Mouse (Mus musculus) G1E-ER4 (cell line): ENCODE data around the gene Adamts2. TPM values are rescaled to one million over a fixed set of nuclear protein-coding genes. Genes with fewer than 3 reads are reported as not detected.

Experiments used
- GATA1 ChIP-seq: IDR thresholded peaks from one replicate; pipeline ENCODE4 v1.8.0; 2012; ENCODE audit warnings: low read length, inconsistent platforms
- polyA plus RNA-seq: library from polyadenylated mRNA; stranded (reverse); fragments of >175 nt; gene quantifications from 2 replicates; pipeline ENCODE4 v1.2.3, GENCODE M21; 2012

Adamts2 gene
- not detected in 2 replicates for polyA plus RNA-seq

- no peak for TF ChIP-seq GATA1
Observed at GRCm38 (mm10) chr11:50601641-50602355, at the start of gene Adamts2. Gene Adamts2, plus strand, starts transcription at chr11:50602084.

GRCm38 (mm10) chr11:50557064-50557463 lies 44.8 kb upstream of the Adamts2 start:
- no peak for TF ChIP-seq GATA1

- TF ChIP-seq GATA1: no peak
Observed at GRCm38 (mm10) chr11:50559108-50559507, 42.8 kb upstream of the Adamts2 start.

GRCm38 (mm10) chr11:50565466-50566211 lies 36.2 kb upstream of the Adamts2 start:
- no peak for TF ChIP-seq GATA1

- TF ChIP-seq GATA1: no peak
Observed at GRCm38 (mm10) chr11:50571448-50571847, 30.4 kb upstream of the Adamts2 start.

- TF ChIP-seq GATA1: no peak
Observed at GRCm38 (mm10) chr11:50576521-50576920, 25.4 kb upstream of the Adamts2 start.

- TF ChIP-seq GATA1: no peak
Observed at GRCm38 (mm10) chr11:50587026-50587425, 14.9 kb upstream of the Adamts2 start.

GRCm38 (mm10) chr11:50587787-50588186 lies 14.1 kb upstream of the Adamts2 start:
- TF ChIP-seq GATA1: no peak

GRCm38 (mm10) chr11:50589060-50589459 lies 12.8 kb upstream of the Adamts2 start:
- TF ChIP-seq GATA1: no peak

GRCm38 (mm10) chr11:50591053-50591452 lies 10.8 kb upstream of the Adamts2 start:
- no peak for TF ChIP-seq GATA1

- TF ChIP-seq GATA1: no peak
Observed at GRCm38 (mm10) chr11:50592892-50593553, 8.9 kb upstream of the Adamts2 start.

- no peak for TF ChIP-seq GATA1
Observed at GRCm38 (mm10) chr11:50596571-50596970, 5.3 kb upstream of the Adamts2 start.

- TF ChIP-seq GATA1: no peak
Observed at GRCm38 (mm10) chr11:50599156-50599555, 2.7 kb upstream of the Adamts2 start.

GRCm38 (mm10) chr11:50602356-50603081 lies 635 bp downstream of the Adamts2 start:
- TF ChIP-seq GATA1: no peak

GRCm38 (mm10) chr11:50603082-50603910 lies 1.4 kb downstream of the Adamts2 start:
- TF ChIP-seq GATA1: no peak
